Mouse (Mus musculus): Measurements from ENCODE around the gene Kcnn4.
A peak's percentile ranks its signal among the peaks of the same experiment; 100 is the strongest.

DNA sequence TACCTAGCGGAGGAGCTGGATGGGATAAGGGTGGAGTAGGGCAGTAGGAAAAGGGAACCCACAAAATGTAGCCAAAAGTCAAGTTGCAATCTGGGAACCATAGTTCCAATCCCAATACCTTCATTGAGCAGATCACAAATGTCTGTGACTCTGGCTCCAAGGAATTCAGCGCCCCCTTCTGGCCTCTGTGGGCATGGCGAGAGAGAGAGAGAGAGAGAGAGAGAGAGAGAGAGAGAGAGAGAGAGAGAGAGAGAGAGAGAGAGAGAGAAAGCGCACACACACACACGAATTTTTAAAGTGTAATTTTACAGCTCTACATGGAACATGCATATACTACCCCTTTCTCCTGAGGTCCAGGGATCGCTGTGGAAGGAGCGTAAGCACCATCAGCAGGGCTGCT, 6.8 kb upstream of the Kcnn4 start:
- TF ChIP-seq CTCF (IDR thresholded peaks at IDR 0.05; ENCODE audit: low read depth) (peak; percentile 66), EP300 (IDR thresholded peaks at IDR 0.05; ENCODE audit: low read depth) (no peak)
